Mouse (Mus musculus) cerebellum, adult 18-20 months (tissue): ENCODE measurements around the gene 4933406M09Rik.

ENCODE experiments used
- DNase-seq, 2 experiments: peaks; one replicate each; pipeline ENCODE4 v3.0.0; 2021

4933406M09Rik gene

GRCm38 (mm10) chr1:134381795-134382625 lies 3.7 kb upstream of the 4933406M09Rik start:
- DNase-seq: peak; percentile 10 to 25

GRCm38 (mm10) chr1:134384581-134384980 lies 1.2 kb upstream of the 4933406M09Rik start:
- no peak for DNase-seq

GRCm38 (mm10) chr1:134385176-134385575 lies 564 bp upstream of the 4933406M09Rik start:
- DNase-seq: no peak

- no peak for DNase-seq
Measured at GRCm38 (mm10) chr1:134393827-134394226, 8.1 kb downstream of the 4933406M09Rik start.

GRCm38 (mm10) chr1:134398210-134398609 lies 12.5 kb downstream of the 4933406M09Rik start:
- DNase-seq: no peak

- DNase-seq: no peak
Measured at GRCm38 (mm10) chr1:134399735-134400134, 14.0 kb downstream of the 4933406M09Rik start.

- peak; percentile 75 to 76 for DNase-seq
Measured at GRCm38 (mm10) chr1:134405509-134406413, 20.0 kb downstream of the 4933406M09Rik start, which contains the start of gene Cyb5r1. TSS of gene Cyb5r1 (plus strand) at chr1:134405559.

GRCm38 (mm10) chr1:134406414-134406771 lies 20.7 kb downstream of the 4933406M09Rik start:
- no peak for DNase-seq

GRCm38 (mm10) chr1:134408080-134408479 lies 22.3 kb downstream of the 4933406M09Rik start:
- no peak for DNase-seq

- no peak for DNase-seq
Measured at GRCm38 (mm10) chr1:134411706-134412629, 26.2 kb downstream of the 4933406M09Rik start.

GRCm38 (mm10) chr1:134414038-134414437 lies 28.3 kb downstream of the 4933406M09Rik start:
- no peak for DNase-seq

- DNase-seq: no peak
Measured at GRCm38 (mm10) chr1:134414501-134415167, 28.9 kb downstream of the 4933406M09Rik start.

GRCm38 (mm10) chr1:134415168-134415831 lies 29.6 kb downstream of the 4933406M09Rik start, which contains the start of gene Adipor1:
TSS of gene Adipor1 (plus strand) at chr1:134415378.
- peak; percentile 98 to 99 for DNase-seq

- DNase-seq: no peak
Measured at GRCm38 (mm10) chr1:134418414-134418975, 32.8 kb downstream of the 4933406M09Rik start.

- DNase-seq: no peak
Measured at GRCm38 (mm10) chr1:134419176-134419575, 33.4 kb downstream of the 4933406M09Rik start.

GRCm38 (mm10) chr1:134419751-134420458 lies 34.2 kb downstream of the 4933406M09Rik start:
- DNase-seq: no peak

GRCm38 (mm10) chr1:134423911-134424310 lies 38.2 kb downstream of the 4933406M09Rik start:
- DNase-seq: no peak

GRCm38 (mm10) chr1:134426289-134426688 lies 40.5 kb downstream of the 4933406M09Rik start:
- no peak for DNase-seq

- DNase-seq: no peak
Measured at GRCm38 (mm10) chr1:134433002-134433401, 47.3 kb downstream of the 4933406M09Rik start.

GRCm38 (mm10) chr1:134433473-134433872 lies 47.7 kb downstream of the 4933406M09Rik start:
- no peak for DNase-seq
